ENCODE assay signal across 8 mouse cellular contexts in genomic region chr2:52676023-52676912, GRCm38 (mm10). TPM values are rescaled to one million over a fixed set of nuclear protein-coding genes. Genes with fewer than 3 reads are reported as not detected.
A peak's percentile ranks its signal among the peaks of the same experiment; 100 is the strongest.
DNase-seq lines count a peak whose midpoint lies in the region; ATAC-seq and TF ChIP-seq lines count a peak whose summit lies in the region.

TSS of gene Cacnb4 (minus strand) at chr2:52676831.

- WGBS in embryonic facial prominence, embryonic 15.5 days, result under 1% methylated on average over 72 of the region's 77 CpGs
- under 1% methylated on average over 64 of the region's 77 CpGs for WGBS in liver, embryonic 15.5 days (ENCODE audit: insufficient replicate concordance)
- 0% methylated on average over 23 of the region's 77 CpGs for WGBS in neural tube, embryonic 12.5 days

- H3K9me3 ChIP-seq in CH12.LX (replicated peaks; ENCODE audit: low read length), result no peaks in the 10 kb centered on the region
- no peaks in the 10 kb centered on the region for H3K9me3 ChIP-seq in embryonic facial prominence, embryonic 15.5 days (replicated peaks)
- H3K9me3 ChIP-seq in liver, embryonic 15.5 days (replicated peaks), result no peaks in the 10 kb centered on the region
- no peaks in the 10 kb centered on the region for H3K9me3 ChIP-seq in neural tube, embryonic 12.5 days

- H3K9ac ChIP-seq in CH12.LX (ENCODE audit: insufficient read depth, low read depth), result peak within 1 kb of the TSS; percentile 49
- H3K9ac ChIP-seq in embryonic facial prominence, embryonic 15.5 days, result peak within 1 kb of the TSS; percentile 42
- no peak within 1 kb of the TSS for H3K9ac ChIP-seq in liver, embryonic 15.5 days
- H3K9ac ChIP-seq in neural tube, embryonic 12.5 days, result peak within 1 kb of the TSS; percentile 76

- H3K4me1 ChIP-seq in CH12.LX (ENCODE audit: control insufficient read depth in 1 of 2, insufficient read depth in 2 of 2), result peaks cover 2 to 43% of the 10 kb centered on the region in 2 experiments; a peak in 2 of 4 replicates
- peaks cover 13% of the 10 kb centered on the region for H3K4me1 ChIP-seq in embryonic facial prominence, embryonic 15.5 days
- peaks cover 5% of the 10 kb centered on the region; the same call in 1 of the 2 replicates for H3K4me1 ChIP-seq in liver, embryonic 15.5 days (replicated peaks)
- peaks cover 11% of the 10 kb centered on the region for H3K4me1 ChIP-seq in neural tube, embryonic 12.5 days

- no peaks in the 10 kb centered on the region for H3K79me2 ChIP-seq in CH12.LX (replicated peaks; ENCODE audit: control insufficient read depth, extremely low read depth, insufficient read depth, poor library complexity, severe bottlenecking)

- H3K4me2 ChIP-seq in CH12.LX (ENCODE audit: insufficient read depth, low read depth, poor library complexity, severe bottlenecking), result peak within 1 kb of the TSS; percentile 91
- peak within 1 kb of the TSS; percentile 97 for H3K4me2 ChIP-seq in embryonic facial prominence, embryonic 15.5 days (replicated peaks)
- peak within 1 kb of the TSS; percentile 66 for H3K4me2 ChIP-seq in liver, embryonic 15.5 days
- H3K4me2 ChIP-seq in neural tube, embryonic 12.5 days (replicated peaks), result peak within 1 kb of the TSS; percentile 97

- DNase-seq in CH12.LX (ENCODE audit: extremely low read depth), result no peak
- peak; percentile 50 to 67 for DNase-seq in adrenal gland, postnatal 36 days
- DNase-seq in heart, postnatal 10 days, result peak; percentile 28 to 33
- DNase-seq in kidney, postnatal 4 days, result peak; percentile 70 to 79
- peak; percentile 32 for DNase-seq in urinary bladder, adult 2 months (ENCODE audit: low spot score)

- no peak for TF ChIP-seq EP300 in CH12.LX (IDR thresholded peaks at IDR 0.05; ENCODE audit: low read length)

- in situ Hi-C loops in CH12.LX (cut with MboI; ENCODE audit: low pct_ligation_motif_present, low pct_unique_long_range_greater_than_20kb, low sequenced_read_pairs), result no loop called here

- no peaks in the 10 kb centered on the region for H3K36me3 ChIP-seq in CH12.LX (replicated peaks in 1 of 2; ENCODE audit: control insufficient read depth in 1 of 2, insufficient read depth in 1 of 2, low read length in 1 of 2)
- no peaks in the 10 kb centered on the region for H3K36me3 ChIP-seq in embryonic facial prominence, embryonic 15.5 days
- no peaks in the 10 kb centered on the region for H3K36me3 ChIP-seq in liver, embryonic 15.5 days (replicated peaks)
- no peaks in the 10 kb centered on the region for H3K36me3 ChIP-seq in neural tube, embryonic 12.5 days

- TF ChIP-seq POLR2A in CH12.LX (IDR thresholded peaks at IDR 0.05; ENCODE audit: low read depth, low read length), result no peak

- peaks cover 4% of the 10 kb centered on the region for H3K27me3 ChIP-seq in CH12.LX (replicated peaks)
- H3K27me3 ChIP-seq in embryonic facial prominence, embryonic 15.5 days, result peaks cover 9% of the 10 kb centered on the region
- peaks cover 62% of the 10 kb centered on the region for H3K27me3 ChIP-seq in liver, embryonic 15.5 days
- peaks cover 21% of the 10 kb centered on the region for H3K27me3 ChIP-seq in neural tube, embryonic 12.5 days (replicated peaks)

- peak; percentile 84 for ATAC-seq in embryonic facial prominence, embryonic 15.5 days (ENCODE audit: insufficient number of reproducible peaks, low FRiP score, low TSS enrichment, low read depth)
- ATAC-seq in liver, embryonic 15.5 days (ENCODE audit: insufficient read depth), result 0 out of 2 replicates have a peak, but pooled peaks have one; percentile 22
- ATAC-seq in neural tube, embryonic 12.5 days (ENCODE audit: low FRiP score, low read depth), result peak; percentile 92

- no peak within 1 kb of the TSS for H3K27ac ChIP-seq in CH12.LX (ENCODE audit: insufficient read depth, low read depth)
- H3K27ac ChIP-seq in embryonic facial prominence, embryonic 15.5 days (replicated peaks), result no peak within 1 kb of the TSS
- no peak within 1 kb of the TSS for H3K27ac ChIP-seq in liver, embryonic 15.5 days (replicated peaks)
- no peak within 1 kb of the TSS for H3K27ac ChIP-seq in neural tube, embryonic 12.5 days

- TF ChIP-seq CTCF in CH12.LX (conservative IDR thresholded peaks at IDR 0.05 in 1 of 2, IDR thresholded peaks at IDR 0.05 in 1 of 2; ENCODE audit: low read depth in 2 of 2, low read length in 2 of 2), result no peak

- TF ChIP-seq RAD21 in CH12.LX (IDR thresholded peaks at IDR 0.05; ENCODE audit: low read depth, low read length), result no peak

- H3K4me3 ChIP-seq in CH12.LX (replicated peaks in 1 of 3; ENCODE audit: low read depth in 2 of 3, low read length in 2 of 3, poor library complexity in 1 of 3), result peak within 1 kb of the TSS; percentile 55 to 86 (median 67)
- H3K4me3 ChIP-seq in embryonic facial prominence, embryonic 15.5 days (replicated peaks), result peak within 1 kb of the TSS; percentile 70
- H3K4me3 ChIP-seq in liver, embryonic 15.5 days (replicated peaks), result peak within 1 kb of the TSS; percentile 55
- peak within 1 kb of the TSS; percentile 67 for H3K4me3 ChIP-seq in neural tube, embryonic 12.5 days

- dilution Hi-C loops in CH12.LX (cut with MboI; ENCODE audit: extremely low pct_ligation_motif_present, extremely low pct_unique_long_range_greater_than_20kb, low sequenced_read_pairs), result no loop called here

- intact Hi-C loops in heart, postnatal 10 days (cut with DNase I), result loop anchor here (5.0 kb wide), 1 partner anchor 39 kb away; no protein-coding TSS in a partner anchor

TF ChIP-seq in CH12.LX, 34 proteins besides CTCF, POLR2A, EP300 and RAD21:
- TF ChIP-seq SIN3A (IDR thresholded peaks at IDR 0.05; ENCODE audit: low read length) (0 out of 2 replicates have a peak, but pooled peaks have one; percentile 26), MAZ (IDR thresholded peaks at IDR 0.05; ENCODE audit: low read depth, low read length) (0 out of 2 replicates have a peak, but pooled peaks have one; percentile 9), CHD2 (IDR thresholded peaks at IDR 0.05; ENCODE audit: low read length) (no peak), POLR2AphosphoS2 (IDR thresholded peaks at IDR 0.05; ENCODE audit: low read depth, low read length) (no peak), BHLHE40 (IDR thresholded peaks at IDR 0.05; ENCODE audit: low read depth, low read length) (peak; percentile 61), USF1 (IDR thresholded peaks at IDR 0.05; ENCODE audit: low read depth, low read length) (no peak), RCOR1 (conservative IDR thresholded peaks at IDR 0.05; ENCODE audit: low read depth, low read length) (no peak), PAX5 (IDR thresholded peaks at IDR 0.05; ENCODE audit: low read length) (no peak), MAX (IDR thresholded peaks at IDR 0.05; ENCODE audit: low read length) (peak; percentile 20; the same call in 1 of the 2 replicates)

RNA-seq across cellular contexts. Expression of gene Cacnb4, which starts in this region (rescaled TPM):
- total RNA-seq in CH12.LX (2012; rRNA removed) (0.92 and 3.4 TPM in 2 replicates), CH12.LX (2014; rRNA removed) (0.77 and 0.93 TPM in 2 replicates)
- polyA plus RNA-seq in CH12.LX (2012; ENCODE audit: insufficient read length, low read depth), result 1.3 and 1.5 TPM in 2 replicates
- under 1 TPM; 0.17 to 0.20 TPM for total RNA-seq in adrenal gland, postnatal 36 days (2021)
- polyA plus RNA-seq in embryonic facial prominence, embryonic 15.5 days (2015; fragmentation: Nextera tagmentation; extraction: Ambion mirVana), result 2.2 and 2.3 TPM in 2 replicates
- under 1 TPM; 0.74 to 0.96 TPM for total RNA-seq in heart, postnatal 10 days (2021)
- 0.18 and 0.20 TPM in 2 replicates for polyA plus RNA-seq in liver, embryonic 15.5 days (2015; fragmentation: Nextera tagmentation; extraction: Ambion mirVana)
- polyA plus RNA-seq in neural tube, embryonic 12.5 days (2016; fragmentation: Nextera tagmentation; extraction: Ambion mirVana), result 5.9 TPM in 2 replicates
- 0.74 and 0.75 TPM in 2 replicates for polyA plus RNA-seq in urinary bladder, adult 2 months (2012; rRNA removed)

Comparison
In these comparisons a context has a peak if more than half of its experiments do, and no peak if none do; other contexts are left out.
1. Peak in DNase-seq in adrenal gland, postnatal 36 days; RNA of the gene not detected or under 1 TPM.
2. Peak in DNase-seq in heart, postnatal 10 days; RNA of the gene not detected or under 1 TPM.
3. Peak in ATAC-seq, H3K4me3 ChIP-seq and H3K4me2 ChIP-seq in liver, embryonic 15.5 days; RNA of the gene not detected or under 1 TPM.
4. Peak in DNase-seq in urinary bladder, adult 2 months; RNA of the gene not detected or under 1 TPM.
5. ATAC-seq: peak in every context shown above with its lines; median percentile 92 in neural tube, embryonic 12.5 days; 84 in embryonic facial prominence, embryonic 15.5 days; 22 in liver, embryonic 15.5 days.